Mouse (Mus musculus): ENCODE measurements around the gene Zbtb7a.
"Not testable (repeated sequence)": the region's sequence is repeated elsewhere in the genome, so short reads cannot be mapped to it uniquely, and the experiment has no call there.

The Zbtb7a gene

DNA sequence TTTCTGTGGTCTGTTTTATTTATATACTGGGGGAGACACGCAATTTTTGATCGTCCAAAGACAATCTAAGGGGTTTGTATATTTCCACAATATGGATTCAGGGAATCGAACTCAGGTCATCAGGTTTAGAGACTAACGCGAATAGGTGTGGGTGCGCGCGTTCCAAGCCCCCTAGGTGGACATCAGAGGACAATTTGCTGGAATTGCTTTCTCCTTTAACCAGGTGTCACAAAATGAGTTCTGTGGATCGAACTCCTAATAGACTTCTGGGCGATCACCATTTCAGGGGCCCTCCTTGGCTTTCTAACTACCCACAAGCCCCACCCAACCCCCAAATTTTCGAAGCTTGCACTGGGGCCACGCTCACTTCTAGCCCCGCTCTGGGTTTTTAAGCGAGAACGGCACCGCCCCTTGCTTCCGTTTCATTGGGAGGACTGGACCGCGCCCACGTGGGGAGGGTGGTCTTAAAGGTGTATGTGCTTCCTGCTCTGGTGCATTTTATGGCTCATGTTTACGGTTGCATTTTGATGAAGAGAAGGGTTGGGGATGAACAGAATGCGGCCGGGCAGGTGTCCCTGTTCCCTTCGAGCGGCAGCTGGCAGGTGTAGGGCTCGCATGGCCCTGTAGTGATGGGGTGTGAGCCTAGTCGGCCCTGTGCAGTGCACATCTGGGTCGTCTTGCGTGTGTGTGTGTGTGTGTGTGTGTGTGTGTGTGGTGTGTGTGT, 33.7 kb downstream of the Zbtb7a start:
- DNase-seq (ENCODE audit: low spot score in 2 of 2): peak; percentile 72 to 76

- not testable (repeated sequence) for DNase-seq (ENCODE audit: low spot score in 2 of 2)
Measured at GRCm38 (mm10) chr10:81169411-81169900, 34.4 kb downstream of the Zbtb7a start.

DNA sequence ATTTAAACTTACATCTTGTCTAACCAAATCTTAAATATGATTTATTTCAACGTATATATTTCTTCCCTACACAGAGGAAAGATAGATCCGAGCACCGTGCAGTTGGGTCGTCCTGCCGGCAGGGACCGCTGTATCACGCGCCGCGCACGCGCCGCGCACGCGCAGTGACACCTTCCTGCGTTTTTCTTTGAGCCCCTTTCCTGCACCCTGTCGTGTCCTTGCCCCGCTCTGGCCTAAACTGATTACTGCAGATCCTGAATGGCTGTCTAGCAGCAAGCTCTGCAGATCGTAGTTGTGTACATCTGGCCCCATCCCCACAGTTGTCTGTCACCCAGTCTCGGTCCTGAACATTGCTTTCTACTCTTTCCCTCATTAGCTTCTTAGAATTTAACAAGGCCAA, 38.1 kb downstream of the Zbtb7a start:
- DNase-seq (ENCODE audit: low spot score in 2 of 2): peak in 1 of 2 experiments; percentile 81

DNA sequence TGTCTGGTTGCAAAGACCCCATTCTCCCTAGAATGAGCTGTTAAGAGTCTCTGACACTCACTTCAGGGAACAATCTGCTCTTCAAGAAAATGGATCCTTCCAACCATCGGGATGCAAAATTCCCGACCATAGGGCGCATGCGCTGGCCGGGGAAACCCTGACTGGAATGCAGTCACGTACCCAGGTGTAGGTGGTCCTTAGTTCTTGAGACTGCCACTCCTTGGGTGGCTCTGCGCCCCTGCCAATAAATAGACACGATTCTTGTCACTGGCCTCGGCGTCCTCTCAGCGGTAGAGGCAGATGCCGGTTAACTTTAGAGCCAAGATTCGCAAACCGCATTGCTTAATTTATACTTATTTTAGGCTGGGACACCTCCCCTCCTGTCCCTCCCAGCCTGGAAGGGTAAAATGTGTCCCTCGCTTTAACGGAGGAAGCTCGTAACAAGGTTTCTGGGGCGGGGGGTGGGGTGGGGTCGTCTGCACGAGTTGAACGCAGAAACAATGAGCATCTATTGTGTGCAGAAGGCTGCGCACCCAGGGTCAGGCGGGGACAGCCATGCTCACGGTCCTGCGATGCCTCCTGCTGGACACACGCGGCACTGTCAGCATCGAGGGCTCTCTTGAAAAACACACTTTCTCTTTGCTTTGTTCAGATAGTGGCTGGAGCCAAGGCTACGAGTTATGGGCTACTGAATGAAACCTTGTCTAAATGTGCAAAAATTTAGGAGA, 39.8 kb downstream of the Zbtb7a start:
- peak; percentile 76 to 86 for DNase-seq (ENCODE audit: low spot score in 2 of 2)

DNA sequence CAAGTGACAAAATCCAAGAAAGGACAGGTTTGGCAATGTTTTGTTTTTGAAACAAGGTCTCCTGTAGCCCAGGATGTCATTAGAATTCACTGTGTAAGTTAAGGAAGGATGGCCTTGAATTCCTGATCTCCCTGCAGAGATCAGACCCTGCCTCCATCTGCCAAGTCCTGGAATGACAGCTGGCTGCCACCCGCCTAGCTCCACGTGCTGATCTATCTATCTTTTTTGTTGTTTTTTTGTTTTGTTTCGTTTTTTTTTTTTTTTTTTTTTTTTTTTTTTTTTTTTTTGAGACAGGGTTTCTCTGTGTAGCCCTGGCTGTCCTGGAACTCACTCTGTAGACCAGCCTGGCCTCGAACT, 40.3 kb downstream of the Zbtb7a start:
- not testable (repeated sequence) for DNase-seq (ENCODE audit: low spot score in 2 of 2)

- DNase-seq (ENCODE audit: low spot score in 2 of 2): no peak
Measured at GRCm38 (mm10) chr10:81175936-81176465, 41.0 kb downstream of the Zbtb7a start.

DNA sequence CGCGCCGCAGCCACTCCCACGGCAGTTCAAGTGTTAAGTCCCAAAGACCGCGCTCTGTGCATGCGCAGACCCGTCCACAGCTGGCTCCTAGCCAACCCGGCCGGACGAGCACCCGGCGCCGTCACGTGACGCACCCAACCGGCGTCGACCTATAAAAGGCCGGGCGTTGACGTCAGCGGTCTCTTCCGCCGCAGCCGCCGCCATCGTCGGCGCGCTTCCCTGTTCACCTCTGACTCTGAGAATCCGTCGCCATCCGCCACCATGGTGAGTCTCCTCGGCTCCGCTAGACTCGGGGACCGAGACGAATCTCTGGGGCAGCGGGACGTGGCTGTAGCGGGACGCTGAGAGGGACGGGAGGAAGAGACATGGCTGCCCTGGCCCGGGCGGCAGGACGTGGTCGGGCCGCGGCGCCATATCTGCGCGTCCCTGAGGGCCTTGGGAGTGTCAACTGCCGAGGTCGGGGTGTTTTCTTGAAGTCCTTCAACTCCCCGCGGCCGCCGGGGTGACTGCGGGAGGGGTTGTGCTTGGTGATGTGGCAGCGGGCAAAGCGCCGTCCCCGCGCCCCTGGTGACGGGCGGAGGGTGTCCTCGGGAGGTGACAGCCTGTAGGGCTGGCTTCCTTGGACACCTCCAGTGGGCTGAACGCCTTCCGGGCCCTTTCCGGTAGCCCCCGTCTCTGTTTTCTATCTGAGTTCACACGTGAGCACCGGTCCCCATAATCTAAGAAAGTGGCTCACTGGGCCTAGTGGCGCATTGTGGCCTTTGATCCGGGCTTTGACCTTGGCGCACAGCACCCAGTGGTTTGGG, 41.6 kb downstream of the Zbtb7a start, which contains the start of gene Eef2:
Eef2 (plus strand) TSS at position 166 of the 806 bp plus-strand sequence.
- DNase-seq (ENCODE audit: low spot score in 2 of 2): peak; percentile 97 to 99

DNA sequence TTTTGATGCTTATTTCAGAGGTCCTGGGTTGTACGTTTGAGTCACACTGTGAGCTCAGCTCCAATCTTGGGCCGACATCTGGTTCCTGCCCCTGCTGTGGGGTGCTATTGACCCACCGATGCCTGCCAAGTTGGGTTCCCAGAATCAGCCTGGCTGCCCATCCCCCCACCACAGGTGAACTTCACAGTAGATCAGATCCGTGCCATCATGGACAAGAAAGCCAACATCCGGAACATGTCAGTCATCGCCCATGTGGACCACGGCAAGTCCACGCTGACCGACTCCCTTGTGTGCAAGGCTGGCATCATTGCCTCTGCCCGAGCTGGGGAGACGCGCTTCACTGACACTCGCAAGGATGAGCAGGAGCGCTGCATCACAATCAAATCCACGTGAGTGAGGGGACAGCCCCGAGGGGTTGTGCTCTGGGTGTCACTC, 42.5 kb downstream of the Zbtb7a start:
- DNase-seq (ENCODE audit: low spot score in 2 of 2): peak in 1 of 2 experiments; percentile 62

GRCm38 (mm10) chr10:81177958-81178712, 43.1 kb downstream of the Zbtb7a start:
- DNase-seq (ENCODE audit: low spot score in 2 of 2): no peak

GRCm38 (mm10) chr10:81178927-81179326, 43.9 kb downstream of the Zbtb7a start:
- no peak for DNase-seq (ENCODE audit: low spot score in 2 of 2)

- DNase-seq (ENCODE audit: low spot score in 2 of 2): no peak
Measured at GRCm38 (mm10) chr10:81179451-81180342, 44.7 kb downstream of the Zbtb7a start.

- no peak for DNase-seq (ENCODE audit: low spot score in 2 of 2)
Measured at GRCm38 (mm10) chr10:81180946-81181345, 45.9 kb downstream of the Zbtb7a start.

DNA sequence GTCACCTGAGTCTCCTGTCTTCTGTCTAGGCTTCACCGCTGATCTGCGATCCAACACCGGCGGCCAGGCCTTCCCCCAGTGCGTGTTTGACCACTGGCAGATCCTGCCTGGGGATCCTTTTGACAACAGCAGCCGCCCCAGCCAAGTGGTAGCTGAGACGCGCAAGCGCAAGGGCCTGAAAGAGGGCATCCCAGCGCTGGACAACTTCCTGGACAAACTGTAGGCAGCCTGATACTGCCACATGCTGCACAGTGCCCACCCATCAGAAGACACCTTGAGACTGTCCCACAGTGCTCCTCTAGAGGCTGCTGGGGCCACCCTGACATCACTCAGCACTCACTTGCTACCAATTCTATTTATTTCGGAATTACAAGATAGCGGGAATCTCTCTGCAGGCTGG, 46.8 kb downstream of the Zbtb7a start:
- DNase-seq (ENCODE audit: low spot score in 2 of 2): not testable (repeated sequence)

DNA sequence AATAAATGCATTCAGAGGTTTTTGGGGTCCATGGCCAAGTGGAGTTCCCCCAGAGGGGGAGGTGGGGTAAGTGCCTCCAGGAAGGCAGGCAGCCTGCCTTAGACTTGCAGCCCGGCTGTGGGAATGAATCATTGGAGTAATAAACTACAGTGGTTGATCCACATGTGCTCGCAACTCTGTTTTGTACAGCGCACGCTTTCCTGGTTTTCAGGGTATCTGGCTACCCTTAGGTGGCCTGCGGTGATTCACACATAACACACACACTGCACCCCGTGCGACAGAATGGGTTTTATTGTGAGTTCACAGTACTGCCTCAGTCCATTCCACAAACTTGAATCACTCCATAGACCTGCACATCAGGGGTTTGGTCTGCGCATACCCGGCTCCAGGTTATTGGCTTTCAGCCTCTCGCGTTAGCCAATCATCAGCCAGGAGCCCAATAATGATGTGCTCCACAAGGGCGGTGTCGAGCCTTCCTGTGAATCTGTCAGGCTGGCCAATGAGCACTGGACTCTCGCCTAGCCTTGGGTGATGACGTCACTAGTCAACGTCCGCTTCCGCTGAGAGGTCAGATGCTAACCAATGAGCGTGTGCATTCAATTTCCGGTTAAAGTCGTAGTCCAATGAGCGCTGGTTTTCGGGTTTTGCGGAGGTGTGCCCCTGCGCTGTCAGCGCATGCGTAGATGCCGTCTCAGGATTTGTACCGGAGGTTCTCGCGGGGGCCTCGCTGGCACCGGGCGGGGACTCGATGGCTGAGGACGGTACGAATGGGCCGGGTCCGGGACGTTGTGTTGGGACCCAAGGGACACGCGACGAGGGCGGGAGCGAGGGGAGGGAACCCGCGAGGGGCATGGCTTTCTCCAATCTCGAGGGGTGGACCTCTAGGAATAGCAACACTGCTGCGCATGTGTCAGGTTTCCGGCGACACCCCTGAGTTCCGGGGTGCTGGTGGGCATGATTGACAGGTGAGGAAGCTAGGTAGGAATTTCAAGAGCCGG, 47.6 kb downstream of the Zbtb7a start, which contains the start of gene Dapk3:
Dapk3 (plus strand) TSS at position 670 of the 998 bp plus-strand sequence.
- DNase-seq (ENCODE audit: low spot score in 2 of 2): peak; percentile 97 to 98

GRCm38 (mm10) chr10:81183805-81184204, 48.8 kb downstream of the Zbtb7a start, which contains the start of gene 4930442H23Rik:
TSS of gene 4930442H23Rik (minus strand) at chr10:81183849.
- DNase-seq (ENCODE audit: low spot score in 2 of 2): no peak

- no peak for DNase-seq (ENCODE audit: low spot score in 2 of 2)
Measured at GRCm38 (mm10) chr10:81184765-81185164, 49.7 kb downstream of the Zbtb7a start.

GRCm38 (mm10) chr10:81187161-81187560, 52.1 kb downstream of the Zbtb7a start:
- no peak for DNase-seq (ENCODE audit: low spot score in 2 of 2)

DNA sequence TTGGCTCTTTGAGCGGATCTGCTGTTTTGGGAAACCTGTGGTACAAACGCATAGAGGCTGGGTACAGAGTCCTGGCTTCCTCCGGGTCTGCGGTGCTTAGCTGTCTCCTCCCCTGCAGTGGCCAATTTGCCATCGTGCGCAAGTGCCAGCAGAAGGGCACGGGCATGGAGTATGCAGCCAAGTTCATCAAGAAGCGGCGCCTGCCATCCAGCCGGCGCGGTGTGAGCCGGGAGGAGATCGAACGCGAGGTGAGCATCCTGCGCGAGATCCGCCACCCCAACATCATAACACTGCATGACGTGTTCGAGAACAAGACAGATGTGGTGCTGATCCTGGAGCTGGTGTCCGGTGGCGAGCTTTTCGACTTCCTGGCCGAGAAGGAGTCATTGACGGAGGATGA, 54.8 kb downstream of the Zbtb7a start:
- no peak for DNase-seq (ENCODE audit: low spot score in 2 of 2)

Data from frontal cortex, postnatal 10 days (tissue).